Mouse (Mus musculus): ENCODE measurements around the gene Slc26a3. TPM values are rescaled to one million over a fixed set of nuclear protein-coding genes. Genes with fewer than 3 reads are reported as not detected.
A peak's percentile ranks its signal among the peaks of the same experiment; 100 is the strongest.

The Slc26a3 gene
- total RNA-seq (2018; cell fraction: chromatin; rRNA removed) = not detected
- not detected for total RNA-seq (2018; cell fraction: cytosol; rRNA removed)
- total RNA-seq (2018; cell fraction: nucleus; rRNA removed) = not detected
- polyA plus RNA-seq (2018) = not detected in 3 replicates

- Histone ChIP-seq H3K27ac (no peak within 1 kb of the TSS), H3K4me3 (ENCODE audit: inconsistent target) (no peak within 1 kb of the TSS), H3K79me2 (ENCODE audit: inconsistent target) (no peaks in the 10 kb centered on the region), H3K36me3 (ENCODE audit: inconsistent target) (no peaks in the 10 kb centered on the region)
- WGBS (ENCODE audit: missing documents) = 91% methylated on average over 3 of the region's 3 CpGs
These were observed at the start of gene Slc26a3 for GRCm38 (mm10) chr12:31390571-31390970. Slc26a3 (plus strand) TSS chr12:31390871.

DNA sequence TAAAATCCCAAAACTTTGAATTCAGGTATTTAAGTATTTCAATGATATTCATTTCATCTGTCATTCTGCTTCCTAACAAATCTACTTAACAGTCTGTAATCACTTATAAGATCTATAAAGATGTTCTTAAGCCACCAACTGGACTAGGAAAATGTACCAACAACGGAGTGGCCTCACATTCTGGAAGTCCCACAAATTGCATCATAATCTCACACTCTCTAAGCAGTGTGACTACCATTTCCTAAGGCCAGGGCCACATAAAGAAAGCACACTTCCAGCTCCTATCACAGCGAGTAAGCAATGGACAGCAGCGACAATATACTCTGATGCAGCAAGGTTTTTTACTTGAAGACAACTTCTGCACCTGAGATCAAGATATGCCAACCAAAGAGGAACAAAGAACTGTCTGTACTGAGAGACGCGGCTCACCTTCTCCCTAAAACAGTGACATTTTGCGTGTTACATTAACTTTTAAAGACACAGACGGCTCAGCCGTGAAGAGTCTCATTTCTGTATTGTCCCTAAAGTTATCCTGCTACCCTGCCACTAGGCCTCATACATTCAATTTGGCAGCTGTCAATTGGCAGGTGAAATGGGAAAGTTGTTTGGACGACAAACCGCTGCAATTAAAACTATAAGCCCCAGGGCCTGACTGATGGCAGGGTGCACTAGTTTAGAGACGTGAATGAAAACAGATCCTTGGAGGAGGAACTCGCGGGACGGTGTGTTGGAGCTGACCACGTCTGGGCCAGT is 40.3 kb upstream of the Slc26a3 start:
- Histone ChIP-seq H3K27ac (peak overlapping the region; percentile 28; the same call in 1 of the 2 replicates), H3K36me3 (ENCODE audit: inconsistent target) (peaks cover 8% of the 10 kb centered on the region; the same call in 1 of the 2 replicates), H3K79me2 (ENCODE audit: inconsistent target) (peaks cover 56% of the 10 kb centered on the region), H3K4me3 (ENCODE audit: inconsistent target) (peak overlapping the region; percentile 85)
- 14% methylated on average over 15 of the region's 15 CpGs for WGBS (ENCODE audit: missing documents)

DNA sequence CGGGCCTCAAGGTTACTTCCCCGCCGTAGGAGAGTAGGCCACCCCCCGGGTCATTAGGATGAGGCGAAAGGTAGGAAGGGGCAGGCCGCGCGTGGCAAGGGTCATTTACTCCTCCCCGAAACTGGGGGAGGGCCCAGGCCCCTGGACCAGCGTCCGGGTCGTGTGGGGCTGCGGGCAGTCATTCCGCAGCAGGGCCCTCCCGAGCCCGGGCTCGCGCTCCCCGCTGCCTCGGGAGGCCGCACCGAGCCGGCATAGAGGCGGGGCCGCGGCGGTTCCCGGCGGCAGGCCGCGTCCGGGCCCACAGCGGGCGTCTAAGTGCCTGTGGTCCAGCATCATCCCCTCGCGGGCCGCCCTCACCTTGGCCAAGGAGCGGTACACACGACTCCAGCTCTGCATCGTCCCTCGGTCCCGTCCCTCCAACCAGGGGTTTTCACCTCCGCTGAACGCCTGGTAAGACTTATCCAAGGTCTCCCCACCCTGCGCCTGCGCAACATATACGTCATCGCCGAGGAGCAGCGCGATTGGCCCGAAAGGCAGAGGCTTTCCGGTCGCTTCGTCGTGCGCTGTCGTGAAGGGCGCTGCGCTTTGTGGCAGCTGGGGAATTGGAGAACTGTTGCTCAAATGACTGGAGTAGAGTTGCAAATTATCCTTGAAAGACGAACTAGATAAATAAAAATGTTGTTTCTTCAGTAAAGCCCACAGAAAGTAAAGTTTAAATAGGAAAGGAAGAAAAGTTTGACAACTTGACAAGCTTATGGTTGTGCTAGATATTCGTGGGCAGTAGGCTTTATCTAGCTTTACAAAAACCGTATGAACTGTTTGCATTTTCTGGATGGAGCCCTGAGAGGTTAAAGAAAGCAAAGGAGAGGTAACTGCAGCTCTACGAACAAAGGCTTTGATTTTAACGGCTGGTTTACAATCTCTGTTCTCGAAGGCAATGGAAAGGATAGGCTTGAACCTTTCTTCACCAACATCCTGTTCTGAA is 39.4 kb upstream of the Slc26a3 start, which contains the start of gene Dld:
TSS of gene Dld (minus strand) at position 510 of the 985 bp plus-strand sequence.
- H3K4me3 ChIP-seq (ENCODE audit: inconsistent target) = peak within 1 kb of the TSS; percentile 85
- peaks cover 8% of the 10 kb centered on the region; the same call in 1 of the 2 replicates for H3K36me3 ChIP-seq (ENCODE audit: inconsistent target)
- WGBS (ENCODE audit: missing documents) = 7% methylated on average over 51 of the region's 66 CpGs
- H3K79me2 ChIP-seq (ENCODE audit: inconsistent target) = peaks cover 47% of the 10 kb centered on the region
- peak within 1 kb of the TSS; percentile 38 for H3K27ac ChIP-seq

- WGBS (ENCODE audit: missing documents) = 93% methylated on average over 3 of the region's 3 CpGs
- Histone ChIP-seq H3K79me2 (ENCODE audit: inconsistent target) (no peaks in the 10 kb centered on the region), H3K27ac (no peak overlapping the region), H3K4me3 (ENCODE audit: inconsistent target) (no peak overlapping the region), H3K36me3 (ENCODE audit: inconsistent target) (no peaks in the 10 kb centered on the region)
These were observed 24.2 kb upstream of the Slc26a3 start for GRCm38 (mm10) chr12:31366428-31366827.

- H3K79me2 ChIP-seq (ENCODE audit: inconsistent target) = no peaks in the 10 kb centered on the region
- 94% methylated on average over 5 of the region's 5 CpGs for WGBS (ENCODE audit: missing documents)
- H3K36me3 ChIP-seq (ENCODE audit: inconsistent target) = no peaks in the 10 kb centered on the region
- H3K27ac ChIP-seq = no peak overlapping the region
- H3K4me3 ChIP-seq (ENCODE audit: inconsistent target) = no peak overlapping the region
These were observed 22.9 kb upstream of the Slc26a3 start for GRCm38 (mm10) chr12:31367721-31368120.

DNA sequence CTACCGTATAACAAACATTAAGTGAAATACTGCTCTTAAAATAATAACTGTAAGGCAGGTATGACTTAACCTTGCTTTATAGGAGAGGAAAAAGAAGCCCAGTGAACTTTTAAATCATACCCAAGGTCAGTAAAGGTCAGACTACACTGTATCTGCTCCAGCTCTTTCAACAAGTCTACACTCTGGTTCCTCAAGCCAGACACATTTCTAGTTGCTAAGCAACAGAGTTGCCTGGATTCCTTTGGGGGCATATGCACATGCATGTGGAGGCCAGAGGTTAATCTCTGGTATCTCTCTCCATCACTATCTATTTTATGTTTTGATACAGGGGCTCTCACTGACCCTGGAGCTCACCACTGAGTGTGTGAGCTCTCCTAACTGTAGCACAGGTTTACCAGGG is 21.6 kb upstream of the Slc26a3 start:
- Histone ChIP-seq H3K4me3 (ENCODE audit: inconsistent target) (no peak overlapping the region), H3K27ac (no peak overlapping the region), H3K79me2 (ENCODE audit: inconsistent target) (no peaks in the 10 kb centered on the region), H3K36me3 (ENCODE audit: inconsistent target) (no peaks in the 10 kb centered on the region)
- WGBS (ENCODE audit: missing documents) = 100% methylated on average over 1 of the region's 1 CpGs

DNA sequence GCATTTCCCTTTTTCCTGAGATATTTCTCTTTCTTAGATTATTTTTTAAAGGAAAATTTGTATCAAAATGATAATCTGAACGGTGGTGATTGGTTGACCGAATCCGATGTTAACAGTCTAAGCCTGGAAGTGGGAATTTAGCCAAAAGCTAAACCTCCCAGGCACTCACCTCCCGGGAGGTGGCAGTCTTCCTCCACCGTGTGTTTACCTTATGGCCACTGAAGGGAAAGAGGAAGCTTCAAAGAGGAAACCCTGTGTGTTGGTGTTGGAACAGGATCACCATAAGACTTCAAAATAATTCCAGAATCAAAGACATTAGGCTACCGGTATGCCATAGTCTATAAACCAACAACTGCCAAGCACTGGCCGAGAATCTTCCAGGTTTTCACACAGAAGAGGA is 21.0 kb upstream of the Slc26a3 start:
- Histone ChIP-seq H3K27ac (no peak overlapping the region), H3K79me2 (ENCODE audit: inconsistent target) (no peaks in the 10 kb centered on the region), H3K36me3 (ENCODE audit: inconsistent target) (no peaks in the 10 kb centered on the region), H3K4me3 (ENCODE audit: inconsistent target) (no peak overlapping the region)
- WGBS (ENCODE audit: missing documents) = 66% methylated on average over 7 of the region's 7 CpGs

DNA sequence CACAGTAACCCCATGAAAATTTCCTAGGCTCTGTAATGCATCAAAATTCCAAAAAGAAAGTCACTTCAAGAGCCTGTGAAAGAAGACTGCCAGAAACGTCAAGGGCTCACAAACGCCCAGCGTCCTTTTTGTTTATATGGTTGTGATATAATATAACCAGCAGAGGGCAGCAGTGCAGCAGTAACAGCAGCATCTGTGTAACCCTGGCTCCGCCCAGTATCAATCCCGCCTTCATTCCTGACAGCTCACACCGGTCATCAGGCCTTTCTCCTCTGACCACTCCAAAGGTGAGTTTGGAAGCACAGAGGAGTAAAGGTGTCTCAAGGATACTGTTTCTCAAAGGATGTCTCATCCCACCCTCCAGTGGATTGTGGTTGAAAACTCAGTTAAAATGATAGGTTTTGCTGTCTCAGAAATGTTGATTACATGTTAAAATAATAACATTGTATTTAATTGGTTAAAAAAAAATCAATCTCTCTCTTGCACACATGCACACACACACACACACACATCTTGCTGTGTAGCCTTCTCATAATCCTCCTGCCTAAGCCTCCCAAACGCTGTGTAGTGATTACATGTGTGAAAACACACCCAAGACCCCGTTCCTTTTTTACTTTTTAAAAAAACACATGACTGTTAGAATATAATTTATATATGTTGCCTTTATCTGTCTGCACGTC is 15.9 kb upstream of the Slc26a3 start:
- Histone ChIP-seq H3K79me2 (ENCODE audit: inconsistent target) (no peaks in the 10 kb centered on the region), H3K27ac (no peak overlapping the region), H3K36me3 (ENCODE audit: inconsistent target) (no peaks in the 10 kb centered on the region), H3K4me3 (ENCODE audit: inconsistent target) (no peak overlapping the region)
- 34% methylated on average over 9 of the region's 9 CpGs for WGBS (ENCODE audit: missing documents)

- H3K4me3 ChIP-seq (ENCODE audit: inconsistent target) = no peak overlapping the region
- no peaks in the 10 kb centered on the region for H3K36me3 ChIP-seq (ENCODE audit: inconsistent target)
- WGBS (ENCODE audit: missing documents) = 73% methylated on average over 4 of the region's 4 CpGs
- H3K27ac ChIP-seq = no peak overlapping the region
- no peaks in the 10 kb centered on the region for H3K79me2 ChIP-seq (ENCODE audit: inconsistent target)
These were observed 15.4 kb upstream of the Slc26a3 start for GRCm38 (mm10) chr12:31375283-31375615.

DNA sequence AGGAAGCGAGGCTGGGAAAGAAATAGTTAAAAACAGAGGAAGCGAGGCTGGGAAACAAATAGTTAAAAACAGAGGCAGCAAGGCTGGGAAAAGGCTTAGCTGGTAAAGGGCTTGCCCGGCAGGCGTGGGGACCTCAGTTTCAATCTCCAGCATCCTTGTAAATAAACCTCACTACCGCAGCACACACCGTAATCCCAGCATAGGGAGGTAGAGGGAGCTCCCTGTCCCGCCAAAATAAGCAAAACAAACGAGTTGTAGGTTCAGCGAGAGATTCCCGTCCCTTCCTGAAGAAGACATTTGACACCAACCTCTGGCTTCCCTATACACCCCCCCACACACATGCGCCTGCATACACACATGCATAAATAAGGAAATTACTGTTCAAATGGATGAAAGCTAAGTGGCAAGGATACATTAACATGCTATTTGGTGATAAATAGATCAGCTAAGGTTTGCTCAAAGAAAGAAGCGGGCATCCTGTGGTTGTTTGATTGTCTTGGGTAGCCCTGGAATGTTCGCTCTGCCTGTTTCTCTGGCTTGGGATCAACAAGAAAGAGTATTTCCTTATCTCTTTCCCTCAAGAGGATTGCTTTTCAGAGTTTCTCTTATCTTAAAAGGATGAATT is 14.2 kb upstream of the Slc26a3 start:
- WGBS (ENCODE audit: missing documents) = 17% methylated on average over 13 of the region's 13 CpGs
- no peak overlapping the region for H3K27ac ChIP-seq
- H3K4me3 ChIP-seq (ENCODE audit: inconsistent target) = no peak overlapping the region
- H3K79me2 ChIP-seq (ENCODE audit: inconsistent target) = no peaks in the 10 kb centered on the region
- no peaks in the 10 kb centered on the region for H3K36me3 ChIP-seq (ENCODE audit: inconsistent target)

- Histone ChIP-seq H3K27ac (no peak overlapping the region), H3K36me3 (ENCODE audit: inconsistent target) (no peaks in the 10 kb centered on the region), H3K79me2 (ENCODE audit: inconsistent target) (no peaks in the 10 kb centered on the region), H3K4me3 (ENCODE audit: inconsistent target) (no peak overlapping the region)
- 84% methylated on average over 11 of the region's 11 CpGs for WGBS (ENCODE audit: missing documents)
These were observed 13.4 kb upstream of the Slc26a3 start for GRCm38 (mm10) chr12:31377241-31377640.

DNA sequence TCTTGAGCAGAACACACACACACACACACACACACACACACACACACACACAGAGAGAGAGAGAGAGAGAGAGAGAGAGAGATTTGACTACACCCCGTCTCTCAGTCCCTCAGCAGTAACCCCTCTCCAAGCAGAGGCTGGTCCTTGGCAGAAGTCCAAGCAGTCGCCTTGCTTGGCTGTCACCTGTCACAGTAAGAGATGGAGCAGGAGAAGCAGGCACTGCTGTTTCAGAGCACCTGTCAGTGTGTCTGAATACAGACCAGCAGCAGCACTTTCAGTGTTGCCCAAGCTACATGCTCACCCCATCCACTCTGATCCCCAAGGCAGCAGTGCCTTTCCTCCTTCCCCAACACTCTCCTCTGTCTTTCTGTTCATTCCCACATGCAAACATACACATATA is 9.8 kb upstream of the Slc26a3 start:
- Histone ChIP-seq H3K36me3 (ENCODE audit: inconsistent target) (no peaks in the 10 kb centered on the region), H3K27ac (no peak overlapping the region), H3K79me2 (ENCODE audit: inconsistent target) (no peaks in the 10 kb centered on the region), H3K4me3 (ENCODE audit: inconsistent target) (no peak overlapping the region)
- no CpG with 5 or more reads among the region's 2 CpGs for WGBS (ENCODE audit: missing documents)

DNA sequence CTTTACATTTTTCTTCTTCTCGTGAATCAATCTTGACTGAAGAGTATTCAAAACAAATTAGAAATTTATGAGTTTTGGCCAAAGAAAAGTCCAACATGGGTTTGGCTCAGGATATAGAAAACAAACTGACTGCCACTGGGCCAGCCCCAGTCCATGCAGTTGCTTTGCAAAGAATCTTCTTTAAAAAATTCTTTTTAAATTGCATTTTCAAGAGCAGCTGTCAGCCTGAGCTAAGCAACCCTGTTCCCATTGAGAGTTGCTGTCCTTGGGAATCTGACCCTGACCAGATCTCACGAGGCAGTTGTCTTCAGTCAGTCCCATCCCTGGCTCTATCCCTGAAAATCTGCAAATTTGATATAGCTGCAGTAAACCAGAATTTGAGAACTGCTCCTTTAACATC is 8.2 kb upstream of the Slc26a3 start:
- Histone ChIP-seq H3K79me2 (ENCODE audit: inconsistent target) (no peaks in the 10 kb centered on the region), H3K27ac (no peak overlapping the region), H3K36me3 (ENCODE audit: inconsistent target) (no peaks in the 10 kb centered on the region), H3K4me3 (ENCODE audit: inconsistent target) (no peak overlapping the region)
- 88% methylated on average over 2 of the region's 2 CpGs for WGBS (ENCODE audit: missing documents)

DNA sequence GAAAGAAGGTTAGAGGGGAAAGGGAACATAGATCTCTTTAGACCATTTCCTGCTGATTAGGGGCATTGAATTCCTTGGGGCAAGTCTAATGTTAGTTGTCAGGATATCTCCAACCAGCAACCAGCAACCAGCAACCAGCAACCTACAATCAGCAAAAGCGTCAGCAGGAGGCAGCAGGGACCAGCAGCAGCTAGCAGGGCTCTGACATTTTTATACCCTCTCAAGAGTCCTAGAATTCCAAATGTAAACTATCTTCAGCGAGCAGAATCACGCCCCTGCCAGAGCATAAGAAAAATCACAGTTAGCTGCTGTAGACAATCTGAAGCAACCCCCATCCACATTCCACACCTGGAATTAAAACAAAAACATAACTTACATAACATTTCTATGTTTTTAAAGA is 3.4 kb upstream of the Slc26a3 start:
- Histone ChIP-seq H3K4me3 (ENCODE audit: inconsistent target) (no peak overlapping the region), H3K36me3 (ENCODE audit: inconsistent target) (no peaks in the 10 kb centered on the region), H3K27ac (no peak overlapping the region), H3K79me2 (ENCODE audit: inconsistent target) (no peaks in the 10 kb centered on the region)
- whole genome bisulfite sequencing (ENCODE audit: missing documents) = 93% methylated on average over 3 of the region's 3 CpGs

Data from macrophage (primary cell).